Mouse (Mus musculus): ENCODE measurements around the gene Unc93b1. TPM values are rescaled to one million over a fixed set of nuclear protein-coding genes. Genes with fewer than 3 reads are reported as not detected.
A peak's percentile ranks its signal among the peaks of the same experiment; 100 is the strongest.

Gene Unc93b1
- polyA plus RNA-seq, 1 experiment from 2014 or later = 12.4 TPM

DNA sequence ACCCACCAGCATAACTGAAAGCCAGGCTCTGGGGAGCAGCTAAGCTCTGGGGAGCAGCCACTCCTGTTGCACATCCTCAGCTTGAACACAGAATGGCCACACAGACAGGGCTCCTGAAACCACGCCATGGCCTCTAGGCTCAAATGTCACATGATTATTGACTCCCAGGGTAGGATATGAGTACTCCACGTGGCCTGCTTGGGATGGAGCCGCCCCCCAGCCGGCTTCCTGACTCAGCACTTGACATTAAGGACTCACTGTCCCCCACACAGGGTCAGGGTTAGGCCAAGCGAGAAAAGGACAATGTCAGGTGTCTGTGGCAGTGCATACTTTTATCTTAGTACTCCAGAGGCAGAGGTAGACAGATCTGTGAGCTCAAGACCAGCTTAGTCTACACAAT, 24.8 kb upstream of the Unc93b1 start:
- H3K4me2 ChIP-seq (ENCODE audit: low read length) = no peak overlapping the region
- H3K36me3 ChIP-seq (ENCODE audit: control insufficient read depth, insufficient read depth, low read length) = peaks cover 15% of the 10 kb centered on the region
- H3K4me3 ChIP-seq (ENCODE audit: low read length) = no peak overlapping the region
- no peak overlapping the region for H3K9ac ChIP-seq (ENCODE audit: low read depth, low read length)
- H3K9me3 ChIP-seq (ENCODE audit: control insufficient read depth, low read length) = no peaks in the 10 kb centered on the region
- ATAC-seq = no peak
- H3K27ac ChIP-seq (ENCODE audit: low read depth, low read length) = no peak overlapping the region
- H3K4me1 ChIP-seq (ENCODE audit: control insufficient read depth, insufficient read depth, low read depth, low read length) = peaks cover 21% of the 10 kb centered on the region
- no peaks in the 10 kb centered on the region for H3K27me3 ChIP-seq (replicated peaks; ENCODE audit: control insufficient read depth, insufficient read depth, low read length)
- 81% methylated on average over 5 of the region's 5 CpGs for WGBS

DNA sequence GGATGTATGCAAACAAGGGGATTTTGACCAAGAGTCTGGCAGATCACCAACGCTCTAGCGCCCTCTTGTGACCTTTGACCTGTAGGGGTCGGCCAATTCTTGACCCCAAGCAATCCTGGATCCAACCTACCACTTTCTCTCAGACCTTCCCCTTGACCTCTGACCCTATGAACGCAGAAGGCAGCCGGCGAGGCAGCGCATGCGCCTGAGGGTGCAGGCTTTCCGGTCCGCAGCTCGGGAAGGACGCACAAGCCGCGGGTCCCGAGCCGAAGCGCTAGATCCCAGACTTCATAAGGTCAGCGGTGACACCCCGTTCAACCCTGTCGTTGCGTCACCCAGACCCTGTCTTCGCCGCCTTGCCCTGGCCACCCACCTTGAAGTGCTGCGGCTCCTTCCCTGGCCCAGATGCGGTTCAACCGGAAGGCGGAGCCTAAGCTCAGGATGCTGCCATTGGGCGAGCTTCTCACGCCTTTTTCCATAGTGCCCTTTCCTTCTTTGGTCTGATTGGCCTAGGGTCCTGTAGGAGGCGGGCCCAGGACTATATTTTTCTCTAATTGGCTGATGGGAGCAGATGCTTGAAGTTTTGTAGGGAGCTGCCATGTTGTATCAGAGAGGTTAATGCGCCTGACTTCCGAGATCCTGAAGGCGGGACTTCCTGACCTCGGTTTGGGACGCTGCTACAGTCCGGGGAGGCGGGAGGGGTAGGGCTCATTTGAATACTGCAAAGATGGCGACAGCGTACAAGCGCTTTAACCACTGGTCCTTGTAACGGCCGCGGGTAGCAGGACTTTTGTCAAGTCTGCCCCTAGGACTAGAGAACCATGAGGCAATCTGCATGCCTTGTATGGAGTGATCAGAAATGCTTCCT, 22.4 kb upstream of the Unc93b1 start, which contains the start of gene Ndufs8:
Gene Ndufs8 (minus strand): TSS at position 438 of the 868 bp plus-strand sequence.
- Histone ChIP-seq H3K9ac (ENCODE audit: low read depth, low read length) (peak within 1 kb of the TSS; percentile 84), H3K4me2 (ENCODE audit: low read length) (peak within 1 kb of the TSS; percentile 91), H3K27ac (ENCODE audit: low read depth, low read length) (peak within 1 kb of the TSS; percentile 89), H3K4me3 (ENCODE audit: low read length) (peak within 1 kb of the TSS; percentile 76), H3K9me3 (ENCODE audit: control insufficient read depth, low read length) (no peaks in the 10 kb centered on the region), H3K27me3 (replicated peaks; ENCODE audit: control insufficient read depth, insufficient read depth, low read length) (no peaks in the 10 kb centered on the region), H3K4me1 (ENCODE audit: control insufficient read depth, insufficient read depth, low read depth, low read length) (peaks cover 15% of the 10 kb centered on the region), H3K36me3 (ENCODE audit: control insufficient read depth, insufficient read depth, low read length) (peaks cover 15% of the 10 kb centered on the region)
- WGBS = 0% methylated on average over 37 of the region's 43 CpGs
- ATAC-seq = peak; percentile 98

GRCm38 (mm10) chr19:3913692-3914091, 21.3 kb upstream of the Unc93b1 start:
- Histone ChIP-seq H3K36me3 (ENCODE audit: control insufficient read depth, insufficient read depth, low read length) (peaks cover 14% of the 10 kb centered on the region), H3K4me1 (ENCODE audit: control insufficient read depth, insufficient read depth, low read depth, low read length) (peaks cover 15% of the 10 kb centered on the region), H3K9me3 (ENCODE audit: control insufficient read depth, low read length) (no peaks in the 10 kb centered on the region), H3K9ac (ENCODE audit: low read depth, low read length) (no peak overlapping the region), H3K27me3 (replicated peaks; ENCODE audit: control insufficient read depth, insufficient read depth, low read length) (no peaks in the 10 kb centered on the region), H3K4me3 (ENCODE audit: low read length) (peak overlapping the region; percentile 76), H3K27ac (ENCODE audit: low read depth, low read length) (no peak overlapping the region), H3K4me2 (ENCODE audit: low read length) (peak overlapping the region; percentile 71)
- no peak for ATAC-seq
- whole genome bisulfite sequencing = 88% methylated on average over 8 of the region's 8 CpGs

DNA sequence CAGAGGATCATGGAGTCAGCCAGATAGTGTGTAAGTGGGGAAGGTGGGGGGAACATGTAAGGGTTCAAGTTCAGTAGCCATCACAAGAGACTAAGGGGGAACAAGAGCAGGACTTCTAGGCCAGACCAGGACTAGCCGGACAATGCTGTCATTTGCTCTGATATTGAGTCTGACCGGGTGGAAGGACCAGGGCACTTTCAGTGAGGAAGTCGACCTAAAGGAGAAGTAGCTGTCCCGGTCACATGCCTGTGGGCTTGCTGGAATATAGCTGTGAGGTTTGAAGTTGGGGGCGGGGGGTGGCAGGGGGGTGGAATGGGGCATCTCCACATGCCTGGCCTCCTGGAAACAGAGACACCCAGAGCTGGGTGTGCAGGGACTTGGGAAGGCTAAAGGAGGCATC, 20.5 kb upstream of the Unc93b1 start:
- Histone ChIP-seq H3K9me3 (ENCODE audit: control insufficient read depth, low read length) (no peaks in the 10 kb centered on the region), H3K27ac (ENCODE audit: low read depth, low read length) (no peak overlapping the region), H3K4me1 (ENCODE audit: control insufficient read depth, insufficient read depth, low read depth, low read length) (peaks cover 15% of the 10 kb centered on the region), H3K27me3 (replicated peaks; ENCODE audit: control insufficient read depth, insufficient read depth, low read length) (no peaks in the 10 kb centered on the region), H3K9ac (ENCODE audit: low read depth, low read length) (no peak overlapping the region; the same call in 1 of the 2 replicates), H3K4me2 (ENCODE audit: low read length) (no peak overlapping the region), H3K4me3 (ENCODE audit: low read length) (no peak overlapping the region), H3K36me3 (ENCODE audit: control insufficient read depth, insufficient read depth, low read length) (peaks cover 7% of the 10 kb centered on the region; the same call in 1 of the 2 replicates)
- 86% methylated on average over 5 of the region's 5 CpGs for WGBS
- ATAC-seq = no peak

- Histone ChIP-seq H3K4me1 (ENCODE audit: control insufficient read depth, insufficient read depth, low read depth, low read length) (peaks cover 11% of the 10 kb centered on the region), H3K9ac (ENCODE audit: low read depth, low read length) (no peak overlapping the region), H3K36me3 (ENCODE audit: control insufficient read depth, insufficient read depth, low read length) (no peaks in the 10 kb centered on the region), H3K27ac (ENCODE audit: low read depth, low read length) (no peak overlapping the region), H3K4me3 (ENCODE audit: low read length) (no peak overlapping the region), H3K27me3 (replicated peaks; ENCODE audit: control insufficient read depth, insufficient read depth, low read length) (no peaks in the 10 kb centered on the region), H3K4me2 (ENCODE audit: low read length) (no peak overlapping the region), H3K9me3 (ENCODE audit: control insufficient read depth, low read length) (no peaks in the 10 kb centered on the region)
- no peak for ATAC-seq
- WGBS = 78% methylated on average over 11 of the region's 11 CpGs
Measured at GRCm38 (mm10) chr19:3916727-3917126, 18.3 kb upstream of the Unc93b1 start.

DNA sequence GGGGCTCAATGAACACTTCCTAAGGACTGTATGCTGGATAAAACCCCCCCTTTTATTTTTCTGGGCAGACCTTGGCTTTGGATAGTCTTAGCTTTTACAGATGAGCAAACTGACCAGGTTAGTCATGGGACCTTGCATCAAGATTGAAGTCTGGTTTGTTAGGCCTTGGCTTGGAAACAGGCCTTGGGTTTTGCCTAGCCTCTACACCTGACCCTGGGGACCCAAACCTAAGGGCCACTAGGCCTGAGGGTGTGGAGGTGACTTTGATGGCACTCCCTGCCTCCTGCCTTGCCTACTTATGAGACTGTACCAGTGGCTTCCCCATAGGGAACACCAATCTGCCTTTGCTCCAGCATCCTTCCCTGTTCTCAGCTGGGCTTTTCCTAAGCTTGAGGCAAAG, 15.1 kb upstream of the Unc93b1 start:
- H3K9me3 ChIP-seq (ENCODE audit: control insufficient read depth, low read length) = no peaks in the 10 kb centered on the region
- no peaks in the 10 kb centered on the region for H3K36me3 ChIP-seq (ENCODE audit: control insufficient read depth, insufficient read depth, low read length)
- no peak overlapping the region for H3K4me3 ChIP-seq (ENCODE audit: low read length)
- no peak overlapping the region for H3K27ac ChIP-seq (ENCODE audit: low read depth, low read length)
- no peaks in the 10 kb centered on the region for H3K27me3 ChIP-seq (replicated peaks; ENCODE audit: control insufficient read depth, insufficient read depth, low read length)
- ATAC-seq = no peak
- H3K4me2 ChIP-seq (ENCODE audit: low read length) = no peak overlapping the region
- no peak overlapping the region for H3K9ac ChIP-seq (ENCODE audit: low read depth, low read length)
- H3K4me1 ChIP-seq (ENCODE audit: control insufficient read depth, insufficient read depth, low read depth, low read length) = no peaks in the 10 kb centered on the region

- Histone ChIP-seq H3K27me3 (replicated peaks; ENCODE audit: control insufficient read depth, insufficient read depth, low read length) (no peaks in the 10 kb centered on the region), H3K9me3 (ENCODE audit: control insufficient read depth, low read length) (no peaks in the 10 kb centered on the region), H3K4me3 (ENCODE audit: low read length) (no peak overlapping the region), H3K27ac (ENCODE audit: low read depth, low read length) (no peak overlapping the region), H3K9ac (ENCODE audit: low read depth, low read length) (no peak overlapping the region), H3K4me1 (ENCODE audit: control insufficient read depth, insufficient read depth, low read depth, low read length) (no peaks in the 10 kb centered on the region), H3K36me3 (ENCODE audit: control insufficient read depth, insufficient read depth, low read length) (no peaks in the 10 kb centered on the region), H3K4me2 (ENCODE audit: low read length) (no peak overlapping the region)
- WGBS = 58% methylated on average over 10 of the region's 10 CpGs
- ATAC-seq = no peak
Measured at GRCm38 (mm10) chr19:3922661-3923371, 12.2 kb upstream of the Unc93b1 start.

DNA sequence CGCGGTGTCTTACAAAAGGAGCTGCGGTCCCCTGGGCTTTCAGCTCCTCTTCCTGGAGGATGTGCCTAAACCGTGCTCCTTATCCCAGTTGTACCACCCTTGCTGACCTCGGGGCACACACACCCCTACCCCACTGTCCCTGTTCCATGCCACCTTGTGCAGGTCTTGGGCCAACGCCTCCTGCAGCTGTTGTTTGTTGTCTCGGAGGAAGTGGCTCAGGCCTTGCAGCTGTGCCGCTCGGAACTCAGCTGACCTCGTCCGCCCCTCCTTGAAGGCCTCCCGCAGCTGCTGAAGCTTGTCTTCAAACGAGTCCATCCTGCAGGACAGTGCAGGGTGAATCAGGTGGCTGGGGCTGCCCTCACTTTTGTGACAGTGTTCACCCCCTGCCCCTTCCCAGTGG, 11.4 kb upstream of the Unc93b1 start:
- Histone ChIP-seq H3K9me3 (ENCODE audit: control insufficient read depth, low read length) (no peaks in the 10 kb centered on the region), H3K4me2 (ENCODE audit: low read length) (no peak overlapping the region), H3K36me3 (ENCODE audit: control insufficient read depth, insufficient read depth, low read length) (no peaks in the 10 kb centered on the region), H3K4me1 (ENCODE audit: control insufficient read depth, insufficient read depth, low read depth, low read length) (no peaks in the 10 kb centered on the region), H3K9ac (ENCODE audit: low read depth, low read length) (no peak overlapping the region), H3K27me3 (replicated peaks; ENCODE audit: control insufficient read depth, insufficient read depth, low read length) (no peaks in the 10 kb centered on the region), H3K27ac (ENCODE audit: low read depth, low read length) (no peak overlapping the region), H3K4me3 (ENCODE audit: low read length) (no peak overlapping the region)
- WGBS = 46% methylated on average over 13 of the region's 13 CpGs
- ATAC-seq = no peak

DNA sequence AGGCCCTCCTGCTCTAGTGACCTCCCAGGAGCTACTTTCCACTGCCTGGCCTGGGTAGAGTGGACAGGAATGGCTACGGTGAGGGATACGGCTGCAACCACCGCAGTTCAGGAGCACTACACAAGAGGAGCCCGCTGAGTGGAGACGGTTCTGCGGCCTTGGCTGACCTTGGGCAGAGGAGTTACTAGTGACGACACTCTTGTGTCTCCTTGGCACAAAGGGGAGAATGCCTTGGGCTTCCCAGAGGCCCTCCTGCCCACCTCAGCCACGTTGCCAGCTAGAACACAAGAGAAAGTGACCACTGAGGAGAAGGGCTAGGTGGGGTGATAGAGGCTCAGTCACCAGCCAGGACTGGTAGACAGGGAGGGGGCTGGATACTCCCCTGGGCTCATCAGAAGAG, 10.8 kb upstream of the Unc93b1 start:
- no peaks in the 10 kb centered on the region for H3K27me3 ChIP-seq (replicated peaks; ENCODE audit: control insufficient read depth, insufficient read depth, low read length)
- no peak overlapping the region for H3K27ac ChIP-seq (ENCODE audit: low read depth, low read length)
- H3K4me3 ChIP-seq (ENCODE audit: low read length) = no peak overlapping the region
- 78% methylated on average over 8 of the region's 8 CpGs for WGBS
- no peak for ATAC-seq
- no peaks in the 10 kb centered on the region for H3K36me3 ChIP-seq (ENCODE audit: control insufficient read depth, insufficient read depth, low read length)
- H3K4me2 ChIP-seq (ENCODE audit: low read length) = no peak overlapping the region
- no peaks in the 10 kb centered on the region; the same call in 1 of the 2 replicates for H3K4me1 ChIP-seq (ENCODE audit: control insufficient read depth, insufficient read depth, low read depth, low read length)
- no peak overlapping the region for H3K9ac ChIP-seq (ENCODE audit: low read depth, low read length)
- H3K9me3 ChIP-seq (ENCODE audit: control insufficient read depth, low read length) = no peaks in the 10 kb centered on the region

Measured in hindbrain, embryonic 16.5 days (tissue).